Mouse (Mus musculus) lung, embryonic 14.5 days (tissue): ENCODE measurements around the gene Os9. TPM values are rescaled to one million over a fixed set of nuclear protein-coding genes. Genes with fewer than 3 reads are reported as not detected.

ENCODE experiments used
- ATAC-seq: fragments of 200-750 bp; cut with Nextera tagmentation; 2 replicates; pipeline ENCODE4 v1.8.0; 2017; ENCODE audit warnings: mild to moderate bottlenecking, moderate TSS enrichment, moderate library complexity; ENCODE audit not compliant: insufficient read depth
- DNase-seq: peaks from one replicate; pipeline ENCODE4 v3.0.0-alpha.2; 2015
- H3K27ac ChIP-seq: fragments of 300-500 bp; sonication (generic); 2 replicates; pipeline ENCODE4 v1.5.1; 2014; ENCODE audit warnings: low read depth, mild to moderate bottlenecking, moderate library complexity
- H3K27me3 ChIP-seq: fragments of 300-500 bp; sonication (generic); 2 replicates; pipeline ENCODE4 v1.6.1; 2014; ENCODE audit warnings: low read length, control low read depth; ENCODE audit not compliant: insufficient read depth
- H3K36me3 ChIP-seq: fragments of 300-500 bp; sonication (generic); 2 replicates; pipeline ENCODE4 v1.6.1; 2014; ENCODE audit warnings: control low read depth; ENCODE audit not compliant: insufficient read depth
- H3K4me1 ChIP-seq: fragments of 300-500 bp; sonication (generic); 2 replicates; pipeline ENCODE4 v1.6.1; 2014; ENCODE audit warnings: antibody characterized with exemption, control low read depth; ENCODE audit not compliant: insufficient read depth
- H3K4me2 ChIP-seq: fragments of 300-500 bp; sonication (generic); 2 replicates; pipeline ENCODE4 v1.6.1; 2014; ENCODE audit warnings: mild to moderate bottlenecking
- H3K4me3 ChIP-seq: fragments of 300-500 bp; sonication (generic); 2 replicates; pipeline ENCODE4 v1.5.1; 2014; ENCODE audit warnings: low read depth, low read length
- H3K9ac ChIP-seq: fragments of 300-500 bp; sonication (generic); 2 replicates; pipeline ENCODE4 v1.6.1; 2014
- H3K9me3 ChIP-seq: fragments of 300-500 bp; sonication (generic); 2 replicates; pipeline ENCODE4 v1.6.1; 2016; ENCODE audit warnings: low read depth, low read length, control low read depth
- CTCF ChIP-seq: IDR thresholded peaks from 2 replicates; pipeline ENCODE4 v1.5.1; 2016; ENCODE audit warnings: antibody characterized with exemption, low read depth
- WGBS: fragments of 180-500 bp; shearing (Covaris S2); extraction: QIAGEN DNeasy Blood & Tissue Kit; methylation state at CpG from one replicate; pipeline ENCODE4 v1.1.7; 2014; 5-methylcytosine and 5-hydroxymethylcytosine counted together
- polyA plus RNA-seq: library from polyadenylated mRNA; unstranded; fragments of >200 nt; fragmentation: Nextera tagmentation; extraction: Ambion mirVana; gene quantifications from 2 replicates; pipeline ENCODE4 v1.2.1, GENCODE M21; 2014

The Os9 gene
- polyA plus RNA-seq, 1 experiment from 2014 or later, result 56.8 TPM

- Histone ChIP-seq H3K4me3 (no peak overlapping the region), H3K27ac (no peak overlapping the region), H3K36me3 (peaks cover 42% of the 10 kb centered on the region), H3K27me3 (no peaks in the 10 kb centered on the region), H3K9me3 (no peaks in the 10 kb centered on the region), H3K4me1 (no peaks in the 10 kb centered on the region), H3K9ac (no peak overlapping the region), H3K4me2 (no peak overlapping the region)
- ATAC-seq (no peak), DNase-seq (no peak)
- TF ChIP-seq CTCF, result no peak
- WGBS, result 72% methylated on average over 6 of the region's 6 CpGs
Observed at GRCm38 (mm10) chr10:127101151-127101550, 19.8 kb downstream of the Os9 start.

GRCm38 (mm10) chr10:127100414-127100813, 20.5 kb downstream of the Os9 start:
- no peaks in the 10 kb centered on the region for H3K27me3 ChIP-seq
- no peak overlapping the region for H3K4me3 ChIP-seq
- peaks cover 45% of the 10 kb centered on the region for H3K36me3 ChIP-seq
- H3K27ac ChIP-seq, result no peak overlapping the region
- ATAC-seq, result no peak
- no peak for TF ChIP-seq CTCF
- no peaks in the 10 kb centered on the region for H3K9me3 ChIP-seq
- 65% methylated on average over 8 of the region's 8 CpGs for WGBS
- no peak overlapping the region for H3K4me2 ChIP-seq
- H3K9ac ChIP-seq, result no peak overlapping the region
- H3K4me1 ChIP-seq, result no peaks in the 10 kb centered on the region
- no peak for DNase-seq

- H3K4me1 ChIP-seq, result 0 out of 2 replicates have a peak, but pooled peaks cover 4% of the 10 kb centered on the region
- no peak overlapping the region for H3K4me2 ChIP-seq
- H3K36me3 ChIP-seq, result peaks cover 44% of the 10 kb centered on the region
- WGBS, result 89% methylated on average over 15 of the region's 15 CpGs
- H3K4me3 ChIP-seq, result no peak overlapping the region
- DNase-seq, result no peak
- H3K9ac ChIP-seq, result no peak overlapping the region
- H3K9me3 ChIP-seq, result no peaks in the 10 kb centered on the region
- no peaks in the 10 kb centered on the region for H3K27me3 ChIP-seq
- no peak for TF ChIP-seq CTCF
- no peak for ATAC-seq
- no peak overlapping the region for H3K27ac ChIP-seq
Observed at GRCm38 (mm10) chr10:127099868-127100267, 21.1 kb downstream of the Os9 start.

- Histone ChIP-seq H3K4me1 (0 out of 2 replicates have a peak, but pooled peaks cover 5% of the 10 kb centered on the region), H3K4me3 (no peak overlapping the region), H3K4me2 (no peak overlapping the region), H3K9me3 (no peaks in the 10 kb centered on the region), H3K9ac (no peak overlapping the region), H3K27ac (no peak overlapping the region), H3K27me3 (no peaks in the 10 kb centered on the region), H3K36me3 (peaks cover 44% of the 10 kb centered on the region)
- ATAC-seq, result no peak
- TF ChIP-seq CTCF, result no peak
- 76% methylated on average over 10 of the region's 10 CpGs for WGBS
- no peak for DNase-seq
Observed at GRCm38 (mm10) chr10:127099191-127099590, 21.7 kb downstream of the Os9 start.

GRCm38 (mm10) chr10:127098514-127098913, 22.4 kb downstream of the Os9 start:
- no peak for TF ChIP-seq CTCF
- 83% methylated on average over 20 of the region's 20 CpGs for WGBS
- ATAC-seq, result no peak
- H3K27ac ChIP-seq, result no peak overlapping the region
- no peak overlapping the region for H3K4me2 ChIP-seq
- no peaks in the 10 kb centered on the region for H3K9me3 ChIP-seq
- H3K4me3 ChIP-seq, result no peak overlapping the region
- peaks cover 44% of the 10 kb centered on the region for H3K36me3 ChIP-seq
- H3K27me3 ChIP-seq, result no peaks in the 10 kb centered on the region
- no peak overlapping the region for H3K9ac ChIP-seq
- DNase-seq, result no peak
- H3K4me1 ChIP-seq, result 0 out of 2 replicates have a peak, but pooled peaks cover 5% of the 10 kb centered on the region

- ATAC-seq (peak; percentile 73), DNase-seq (peak; percentile 84)
- Histone ChIP-seq H3K4me2 (peak overlapping the region; percentile 25; the same call in 1 of the 2 replicates), H3K9ac (no peak overlapping the region), H3K27ac (peak overlapping the region; percentile 82), H3K27me3 (peaks cover 35% of the 10 kb centered on the region), H3K9me3 (no peaks in the 10 kb centered on the region), H3K36me3 (peaks cover 34% of the 10 kb centered on the region), H3K4me3 (no peak overlapping the region), H3K4me1 (peaks cover 20% of the 10 kb centered on the region)
- no peak for TF ChIP-seq CTCF
- WGBS, result 32% methylated on average over 7 of the region's 7 CpGs
Observed at GRCm38 (mm10) chr10:127094382-127094802, 26.5 kb downstream of the Os9 start.

GRCm38 (mm10) chr10:127092742-127093141, 28.2 kb downstream of the Os9 start:
- no peak overlapping the region for H3K27ac ChIP-seq
- DNase-seq (no peak), ATAC-seq (no peak)
- H3K9ac ChIP-seq, result no peak overlapping the region
- H3K36me3 ChIP-seq, result peaks cover 21% of the 10 kb centered on the region; the same call in 1 of the 2 replicates
- no peak overlapping the region for H3K4me2 ChIP-seq
- no peaks in the 10 kb centered on the region for H3K9me3 ChIP-seq
- H3K27me3 ChIP-seq, result peaks cover 44% of the 10 kb centered on the region
- TF ChIP-seq CTCF, result no peak
- H3K4me1 ChIP-seq, result peaks cover 20% of the 10 kb centered on the region
- H3K4me3 ChIP-seq, result no peak overlapping the region
- 33% methylated on average over 4 of the region's 4 CpGs for WGBS
